Mouse (Mus musculus) liver, embryonic 14.5 days (tissue): ENCODE results near the gene Wasf2.

Source experiments
- CTCF ChIP-seq: IDR thresholded peaks from 2 replicates; pipeline ENCODE4 v1.5.1; 2016; ENCODE audit warnings: antibody characterized with exemption, low read depth, control low read depth
- EP300 ChIP-seq: IDR thresholded peaks from 2 replicates; pipeline ENCODE4 v1.6.1; 2016; ENCODE audit warnings: antibody characterized with exemption, low read depth

DNA sequence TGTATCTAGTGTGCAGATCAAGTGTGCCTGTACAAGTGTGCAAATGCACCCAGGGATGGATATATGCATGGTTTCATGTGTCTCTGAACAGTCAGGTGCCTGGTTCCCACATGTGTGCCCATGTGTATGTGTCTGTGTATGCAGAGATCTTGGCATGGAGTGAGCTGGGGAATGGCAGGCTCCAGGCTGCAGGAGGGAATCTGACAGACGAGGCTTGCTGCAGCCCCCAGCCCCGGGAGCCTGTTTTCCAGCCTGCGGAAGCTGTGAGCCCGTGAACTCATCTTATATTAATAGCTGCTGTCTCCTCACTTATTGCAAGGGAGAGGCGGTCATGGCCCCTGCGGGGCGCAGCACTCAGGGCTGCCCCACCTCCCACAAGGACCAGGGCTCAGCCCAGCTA, 74.1 kb downstream of the Wasf2 start:
- no peak for TF ChIP-seq CTCF
- TF ChIP-seq EP300: no peak
